Mouse (Mus musculus) midbrain, embryonic 13.5 days (tissue): ENCODE data around the gene Kif11. TPM values are rescaled to one million over a fixed set of nuclear protein-coding genes. Genes with fewer than 3 reads are reported as not detected.
A peak's percentile ranks its signal among the peaks of the same experiment; 100 is the strongest.

Source experiments
- ATAC-seq: fragments of 200-750 bp; cut with Nextera tagmentation; 2 replicates; pipeline ENCODE4 v1.8.0; 2017; ENCODE audit warnings: mild to moderate bottlenecking, moderate TSS enrichment, moderate library complexity
- H3K27ac ChIP-seq: fragments of 300-500 bp; sonication (generic); 2 replicates; pipeline ENCODE4 v1.5.1; 2015; ENCODE audit warnings: inconsistent platforms, mild to moderate bottlenecking, moderate library complexity
- H3K27me3 ChIP-seq: fragments of 300-500 bp; sonication (generic); 2 replicates; pipeline ENCODE4 v1.6.1; 2015; ENCODE audit warnings: mild to moderate bottlenecking, inconsistent platforms
- H3K36me3 ChIP-seq: fragments of 300-500 bp; sonication (generic); 2 replicates; pipeline ENCODE4 v1.6.1; 2015; ENCODE audit warnings: mild to moderate bottlenecking, inconsistent platforms
- H3K4me1 ChIP-seq: fragments of 300-500 bp; sonication (generic); replicated peaks from 2 replicates; pipeline ENCODE4 v1.6.1; 2015; ENCODE audit warnings: inconsistent platforms
- H3K4me2 ChIP-seq: fragments of 300-500 bp; sonication (generic); replicated peaks from 2 replicates; pipeline ENCODE4 v1.6.1; 2015; ENCODE audit warnings: moderate library complexity, mild to moderate bottlenecking, inconsistent platforms
- H3K4me3 ChIP-seq: fragments of 300-500 bp; sonication (generic); replicated peaks from 2 replicates; pipeline ENCODE4 v1.5.1; 2015; ENCODE audit warnings: mild to moderate bottlenecking, inconsistent platforms
- H3K9ac ChIP-seq: fragments of 300-500 bp; sonication (generic); replicated peaks from 2 replicates; pipeline ENCODE4 v1.6.1; 2015; ENCODE audit warnings: mild to moderate bottlenecking, inconsistent platforms
- H3K9me3 ChIP-seq: fragments of 300-500 bp; sonication (generic); 2 replicates; pipeline ENCODE4 v1.6.1; 2016; ENCODE audit warnings: mild to moderate bottlenecking, inconsistent platforms
- WGBS: fragments of 180-500 bp; shearing (Covaris S2); methylation state at CpG from one replicate; pipeline ENCODE4 v1.1.7; 2015; 5-methylcytosine and 5-hydroxymethylcytosine counted together
- polyA plus RNA-seq: library from polyadenylated mRNA; unstranded; fragments of >200 nt; fragmentation: Nextera tagmentation; extraction: Ambion mirVana; gene quantifications from 2 replicates; pipeline ENCODE4 v1.2.1, GENCODE M21; 2015

The Kif11 gene
- polyA plus RNA-seq, 1 experiment from 2014 or later: 27.1 TPM

DNA sequence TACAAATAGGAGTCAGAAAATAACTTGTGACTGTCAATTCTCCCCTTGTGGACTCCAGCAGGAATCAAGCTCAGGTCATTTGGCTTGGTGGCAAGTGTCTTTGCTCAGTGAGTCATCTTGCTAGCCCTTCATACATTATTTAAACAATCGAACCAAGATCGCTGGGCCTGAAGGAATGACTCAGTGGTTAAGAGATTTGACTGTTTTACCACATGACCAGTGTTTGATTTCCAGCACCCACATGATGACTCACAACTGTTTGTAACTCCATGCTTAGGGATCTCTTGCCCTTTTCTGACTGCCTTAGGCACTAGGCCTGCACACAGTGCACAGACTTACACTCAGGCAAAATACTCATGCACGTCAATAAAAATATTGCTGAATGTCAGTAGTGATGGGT is 15.7 kb downstream of the Kif11 start:
- no peak overlapping the region for H3K27ac ChIP-seq
- no peaks in the 10 kb centered on the region for H3K27me3 ChIP-seq
- ATAC-seq: no peak
- no peak overlapping the region for H3K4me2 ChIP-seq
- no peak overlapping the region for H3K9ac ChIP-seq
- no peaks in the 10 kb centered on the region for H3K4me1 ChIP-seq
- H3K9me3 ChIP-seq: no peaks in the 10 kb centered on the region
- no peak overlapping the region for H3K4me3 ChIP-seq
- WGBS: 98% methylated on average over 3 of the region's 3 CpGs
- H3K36me3 ChIP-seq: peaks cover 32% of the 10 kb centered on the region

DNA sequence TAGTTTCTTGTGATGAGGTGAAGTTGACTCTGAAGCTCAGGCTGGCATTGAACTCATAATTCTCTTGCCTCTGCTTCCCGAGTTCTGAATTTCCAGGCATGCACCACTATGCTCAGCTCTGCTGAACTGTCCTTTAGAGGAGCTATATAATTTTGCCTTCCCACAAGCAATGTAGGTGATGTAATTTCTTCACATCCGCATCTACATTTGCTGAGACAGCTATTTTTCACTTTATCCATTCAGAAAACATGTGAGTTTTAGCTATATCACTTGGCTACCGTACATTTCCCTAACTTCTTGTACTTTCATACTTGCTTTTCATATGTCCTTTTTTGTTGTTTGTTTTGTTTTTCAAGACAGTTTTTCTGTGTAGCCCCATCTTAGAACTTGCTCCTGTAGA is 20.1 kb downstream of the Kif11 start:
- WGBS: 99% methylated on average over 3 of the region's 3 CpGs
- H3K36me3 ChIP-seq: peaks cover 39% of the 10 kb centered on the region
- no peak overlapping the region for H3K4me2 ChIP-seq
- ATAC-seq: no peak
- no peak overlapping the region for H3K27ac ChIP-seq
- H3K4me1 ChIP-seq: no peaks in the 10 kb centered on the region
- no peaks in the 10 kb centered on the region for H3K9me3 ChIP-seq
- no peaks in the 10 kb centered on the region for H3K27me3 ChIP-seq
- H3K4me3 ChIP-seq: no peak overlapping the region
- H3K9ac ChIP-seq: no peak overlapping the region

DNA sequence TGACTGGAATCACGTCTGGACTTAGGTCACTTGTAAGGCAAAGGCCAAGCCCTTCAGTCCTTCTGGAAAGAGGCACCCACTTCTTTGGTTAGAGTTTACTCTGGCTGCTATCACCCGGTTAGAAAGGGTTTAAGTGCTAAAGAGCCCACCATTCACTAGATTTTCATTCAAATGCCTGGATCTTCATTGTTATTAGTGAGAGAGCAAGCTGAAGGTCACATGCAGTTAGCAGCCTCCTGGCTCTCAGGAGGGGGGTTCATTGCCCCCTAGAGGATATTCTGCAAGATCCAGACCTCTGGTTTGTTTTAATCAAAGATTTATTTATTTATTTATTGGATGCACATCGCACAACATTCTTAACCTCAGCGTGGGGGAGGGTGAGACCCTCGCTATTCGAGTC is 24.7 kb downstream of the Kif11 start:
- WGBS: 77% methylated on average over 6 of the region's 6 CpGs
- Histone ChIP-seq H3K27ac (no peak overlapping the region), H3K9ac (no peak overlapping the region), H3K9me3 (no peaks in the 10 kb centered on the region), H3K4me3 (no peak overlapping the region), H3K4me2 (no peak overlapping the region), H3K36me3 (peaks cover 28% of the 10 kb centered on the region), H3K27me3 (no peaks in the 10 kb centered on the region), H3K4me1 (no peaks in the 10 kb centered on the region)
- ATAC-seq: no peak

DNA sequence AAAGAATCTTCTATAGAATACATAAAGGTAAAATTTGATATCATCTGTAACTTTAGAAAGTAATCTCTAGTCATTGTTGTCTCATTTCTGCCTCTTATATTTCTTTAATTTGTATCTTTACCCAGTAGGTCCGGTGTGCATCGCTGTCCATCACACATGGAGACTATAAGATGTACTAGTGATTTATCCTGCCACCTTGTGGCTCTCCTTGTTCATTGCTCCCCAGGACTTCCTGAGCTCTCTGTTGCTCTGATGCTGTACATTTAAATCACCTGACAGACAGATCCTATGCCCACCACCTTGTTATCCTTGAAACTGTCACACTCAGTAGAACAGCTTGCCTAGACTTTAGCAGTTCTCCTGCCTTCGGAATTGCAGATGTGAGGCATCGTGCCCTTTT is 42.1 kb downstream of the Kif11 start:
- Histone ChIP-seq H3K9ac (no peak overlapping the region), H3K4me3 (no peak overlapping the region), H3K4me1 (no peaks in the 10 kb centered on the region)

DNA sequence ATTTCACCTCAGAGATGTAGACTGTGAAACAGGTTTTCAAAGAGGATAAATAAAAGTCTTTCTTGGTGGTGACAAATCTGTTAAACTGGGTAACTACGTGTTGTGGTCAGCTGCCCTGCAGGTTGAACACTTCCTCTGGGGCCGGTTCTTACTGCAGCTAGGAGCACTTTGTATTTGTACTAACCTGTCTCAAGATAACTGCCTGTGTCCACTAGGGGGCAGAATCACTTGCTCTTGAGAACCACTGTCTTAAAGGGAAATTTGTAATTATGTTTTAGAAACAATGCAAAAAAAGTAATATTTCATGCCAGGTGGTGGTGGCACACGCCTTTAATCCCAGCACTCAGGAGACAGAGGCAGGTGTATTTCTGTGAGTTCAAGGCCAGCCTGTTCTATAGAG is 43.4 kb downstream of the Kif11 start:
- Histone ChIP-seq H3K4me2 (no peak overlapping the region), H3K9ac (no peak overlapping the region), H3K36me3 (peaks cover 30% of the 10 kb centered on the region), H3K9me3 (no peaks in the 10 kb centered on the region), H3K27me3 (no peaks in the 10 kb centered on the region), H3K4me3 (no peak overlapping the region), H3K4me1 (no peaks in the 10 kb centered on the region), H3K27ac (no peak overlapping the region)
- no peak for ATAC-seq
- 59% methylated on average over 3 of the region's 3 CpGs for WGBS

More for the DNA sequence above, 42.1 kb downstream of the Kif11 start:
- peaks cover 38% of the 10 kb centered on the region for H3K36me3 ChIP-seq
- no peaks in the 10 kb centered on the region for H3K27me3 ChIP-seq
- no peak overlapping the region for H3K4me2 ChIP-seq
- 90% methylated on average over 4 of the region's 4 CpGs for WGBS
- H3K9me3 ChIP-seq: no peaks in the 10 kb centered on the region
- no peak overlapping the region for H3K27ac ChIP-seq
- no peak for ATAC-seq

DNA sequence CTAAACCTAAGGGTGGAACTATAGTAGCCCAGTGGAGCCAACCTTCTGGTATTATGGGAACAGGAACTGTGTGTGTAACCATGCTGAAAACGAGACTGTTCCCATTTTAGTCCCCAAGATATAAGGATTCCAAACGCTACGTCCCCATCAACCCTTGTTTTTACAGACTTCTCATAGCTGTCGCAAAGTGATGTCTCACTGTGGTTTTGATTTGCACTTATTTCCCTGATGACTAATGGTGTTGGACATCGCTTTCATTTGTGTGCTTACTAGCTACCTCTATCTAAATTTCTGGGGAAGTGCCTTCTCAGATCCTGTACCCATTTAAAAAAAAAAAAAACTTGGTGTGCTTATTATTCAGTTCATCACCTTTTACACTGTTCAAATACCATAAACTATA is 52.4 kb downstream of the Kif11 start:
- Histone ChIP-seq H3K27me3 (peaks cover 34% of the 10 kb centered on the region), H3K4me1 (no peaks in the 10 kb centered on the region), H3K9ac (no peak overlapping the region), H3K4me3 (no peak overlapping the region), H3K4me2 (no peak overlapping the region), H3K36me3 (no peaks in the 10 kb centered on the region), H3K9me3 (no peaks in the 10 kb centered on the region), H3K27ac (no peak overlapping the region)
- 83% methylated on average over 5 of the region's 5 CpGs for WGBS
- ATAC-seq: no peak

DNA sequence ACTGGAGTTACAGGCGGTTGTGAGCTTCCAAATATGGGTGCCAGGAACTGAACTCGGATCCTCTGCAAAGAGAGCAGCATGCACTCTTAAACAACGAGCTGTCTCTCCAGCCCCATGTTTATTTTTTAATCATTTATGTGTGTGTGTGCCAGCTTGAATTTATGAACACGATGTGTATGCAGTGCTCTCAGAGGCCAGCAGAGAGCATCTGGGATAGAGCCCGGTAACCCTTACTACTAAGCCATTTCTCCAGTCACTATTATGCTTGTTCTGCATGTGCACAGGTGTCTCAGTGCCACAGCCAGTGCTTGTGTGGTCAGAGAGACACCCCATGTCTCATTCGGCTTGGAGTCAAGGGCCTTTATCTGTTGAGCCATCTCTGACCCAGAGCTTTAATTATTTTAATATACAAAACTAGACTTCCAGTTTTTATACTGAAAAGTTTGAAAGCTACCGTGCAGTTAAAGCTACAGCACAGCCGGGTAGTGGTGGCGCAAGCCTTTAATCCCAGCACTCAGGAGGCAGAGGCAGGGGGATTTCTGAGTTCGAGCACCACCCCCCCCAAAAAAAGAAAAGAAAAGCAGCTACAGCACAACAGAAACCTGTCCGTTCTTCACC is 55.0 kb downstream of the Kif11 start:
- Histone ChIP-seq H3K4me2 (no peak overlapping the region), H3K9me3 (no peaks in the 10 kb centered on the region), H3K27me3 (peaks cover 61% of the 10 kb centered on the region), H3K36me3 (no peaks in the 10 kb centered on the region), H3K4me1 (peaks cover 18% of the 10 kb centered on the region), H3K27ac (no peak overlapping the region), H3K4me3 (no peak overlapping the region), H3K9ac (no peak overlapping the region)
- WGBS: 92% methylated on average over 11 of the region's 11 CpGs
- no peak for ATAC-seq

DNA sequence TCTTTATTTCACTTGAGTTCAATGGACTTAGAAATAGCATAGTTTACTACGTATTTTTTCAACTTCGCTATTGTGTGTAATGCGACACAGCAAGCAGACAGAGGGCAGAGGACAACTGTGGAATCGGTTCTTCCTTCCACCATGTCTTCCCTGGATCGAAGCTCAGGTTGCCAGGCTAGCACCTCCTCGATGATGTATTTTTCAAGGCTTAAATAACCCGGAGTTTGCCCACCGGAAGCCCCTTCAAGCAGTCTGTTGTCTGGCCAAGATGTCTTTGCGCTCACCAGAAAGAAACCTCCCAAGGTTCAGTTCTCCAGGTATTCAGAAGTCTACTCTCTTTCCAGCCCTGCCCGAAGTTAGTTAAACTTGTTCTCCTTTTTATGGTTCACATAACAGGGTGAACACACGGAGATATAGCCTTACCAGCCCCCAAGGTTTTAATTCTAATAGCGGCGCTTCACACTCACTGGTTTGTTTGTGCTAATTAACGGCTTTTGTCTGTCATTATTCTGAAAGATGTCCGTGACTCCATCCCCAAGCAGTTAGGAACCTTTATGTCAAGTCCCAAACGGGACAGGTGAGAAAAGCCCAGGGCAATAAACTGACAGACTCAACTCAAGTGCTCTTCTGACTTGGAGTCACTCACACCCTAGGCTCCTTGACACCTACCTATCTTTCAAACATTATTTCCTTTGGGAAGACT is 56.8 kb downstream of the Kif11 start:
- Histone ChIP-seq H3K27me3 (peaks cover 79% of the 10 kb centered on the region), H3K27ac (no peak overlapping the region), H3K9me3 (no peaks in the 10 kb centered on the region), H3K4me1 (peaks cover 18% of the 10 kb centered on the region), H3K4me3 (no peak overlapping the region), H3K4me2 (no peak overlapping the region), H3K36me3 (no peaks in the 10 kb centered on the region), H3K9ac (no peak overlapping the region)
- no peak for ATAC-seq
- WGBS: 21% methylated on average over 16 of the region's 16 CpGs

DNA sequence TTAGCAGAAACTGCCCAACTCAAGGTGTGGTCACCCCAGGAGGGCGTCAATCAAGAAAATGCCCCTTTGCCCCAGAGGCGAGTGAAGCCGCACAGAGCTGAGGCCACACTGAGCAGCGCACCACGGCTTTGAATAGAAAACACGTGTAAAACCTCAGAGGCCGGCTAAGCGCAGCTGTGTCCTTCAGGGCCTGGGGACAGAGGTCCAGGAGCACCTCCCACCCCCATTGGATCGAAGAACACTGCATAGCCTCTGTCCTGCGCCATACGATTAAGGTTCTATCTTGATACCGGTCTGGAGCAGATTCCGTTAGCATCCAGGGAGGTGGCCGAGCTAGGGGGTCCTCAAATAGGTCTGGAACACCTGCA is 57.7 kb downstream of the Kif11 start:
- Histone ChIP-seq H3K4me1 (peaks cover 18% of the 10 kb centered on the region), H3K9me3 (no peaks in the 10 kb centered on the region), H3K4me3 (peak overlapping the region; percentile 42), H3K4me2 (peak overlapping the region; percentile 59), H3K27me3 (peaks cover 86% of the 10 kb centered on the region), H3K27ac (no peak overlapping the region), H3K36me3 (no peaks in the 10 kb centered on the region), H3K9ac (no peak overlapping the region)
- WGBS: 3% methylated on average over 14 of the region's 14 CpGs
- peak; percentile 53 for ATAC-seq

DNA sequence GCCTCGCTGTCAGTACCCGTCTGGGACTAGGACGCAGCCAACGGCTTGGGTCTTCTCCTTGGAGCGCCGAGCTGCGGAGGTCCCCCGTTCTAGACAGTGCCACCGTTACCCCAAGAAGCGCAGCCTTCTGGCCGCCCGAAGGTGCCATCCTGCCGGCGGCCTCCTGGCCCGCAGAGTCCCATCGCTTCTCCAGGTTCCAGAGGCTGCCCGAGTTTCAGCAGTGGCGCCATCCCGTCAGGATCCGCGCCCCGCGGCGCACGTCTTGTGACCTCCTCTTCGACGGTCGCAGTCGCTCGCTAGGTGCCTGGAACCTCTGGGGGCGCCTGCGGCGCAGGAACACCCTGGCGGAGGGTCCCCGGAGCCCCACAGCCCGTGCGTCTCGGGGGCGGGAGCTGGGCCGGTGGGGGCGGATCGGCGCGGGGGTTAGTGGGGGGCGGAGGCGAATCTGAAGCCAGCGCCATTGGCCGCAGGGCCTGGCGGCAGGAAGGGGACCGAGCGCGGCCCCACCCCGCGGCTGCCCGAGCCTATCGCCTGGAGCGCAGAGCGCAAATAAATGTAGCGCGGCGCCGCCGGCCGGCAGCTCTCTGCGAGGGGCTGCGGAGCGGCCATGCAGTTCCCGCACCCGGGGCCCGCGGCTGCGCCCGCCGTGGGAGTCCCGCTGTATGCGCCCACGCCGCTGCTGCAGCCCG is 58.2 kb downstream of the Kif11 start, which contains the start of gene Hhex:
Gene Hhex (plus strand): TSS at position 548 of the 689 bp plus-strand sequence.
- peaks cover 91% of the 10 kb centered on the region for H3K27me3 ChIP-seq
- under 1% methylated on average over 74 of the region's 79 CpGs for WGBS
- H3K9me3 ChIP-seq: no peaks in the 10 kb centered on the region
- no peaks in the 10 kb centered on the region for H3K36me3 ChIP-seq
- ATAC-seq: peak; percentile 68
- H3K4me2 ChIP-seq: peak within 1 kb of the TSS; percentile 59
- H3K27ac ChIP-seq: no peak within 1 kb of the TSS
- peaks cover 18% of the 10 kb centered on the region for H3K4me1 ChIP-seq
- 0 out of 2 replicates have a peak within 1 kb of the TSS, but pooled peaks have one; percentile 36 for H3K9ac ChIP-seq
- peak within 1 kb of the TSS; percentile 42 for H3K4me3 ChIP-seq

DNA sequence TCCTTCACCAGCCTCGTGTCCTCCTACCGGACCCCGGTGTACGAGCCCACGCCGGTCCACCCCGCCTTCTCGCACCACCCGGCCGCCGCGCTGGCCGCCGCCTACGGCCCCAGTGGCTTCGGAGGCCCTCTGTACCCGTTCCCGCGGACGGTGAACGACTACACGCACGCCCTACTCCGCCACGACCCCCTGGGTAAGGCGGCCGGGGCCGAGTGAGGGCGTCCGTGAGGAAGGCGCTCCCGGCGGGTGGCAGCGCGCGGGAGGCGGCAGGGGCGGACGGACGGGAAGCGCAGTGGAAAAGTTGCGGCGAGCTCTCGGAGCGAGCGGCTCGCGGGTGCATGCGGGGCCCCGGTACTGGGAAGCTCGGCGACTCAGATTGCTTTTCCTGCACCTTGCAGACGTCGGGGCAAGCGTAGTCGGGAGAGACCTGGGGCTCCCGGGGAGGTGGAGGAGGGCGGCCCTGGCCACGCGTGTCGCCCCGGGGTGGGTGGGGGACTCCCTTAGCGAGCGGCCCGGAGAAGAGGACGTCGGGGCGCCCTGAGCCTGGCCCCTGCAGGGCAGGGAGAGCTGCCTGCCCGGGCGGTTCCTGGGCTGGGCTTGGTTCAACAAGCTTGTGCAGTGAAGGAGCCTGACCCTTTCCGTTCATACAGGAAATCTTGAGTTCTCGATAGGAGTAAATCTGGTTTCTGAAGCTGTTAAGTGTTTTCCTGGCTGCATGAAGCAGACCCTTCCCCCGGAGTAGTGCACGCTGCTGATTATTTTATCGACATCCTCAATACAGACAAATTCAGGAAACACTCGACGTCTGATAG is 59.0 kb downstream of the Kif11 start:
- H3K36me3 ChIP-seq: no peaks in the 10 kb centered on the region
- H3K9ac ChIP-seq: 0 out of 2 replicates have a peak overlapping the region, but pooled peaks have one; percentile 36
- 2% methylated on average over 77 of the region's 77 CpGs for WGBS
- peak; percentile 56 for ATAC-seq
- no peaks in the 10 kb centered on the region for H3K9me3 ChIP-seq
- peaks cover 95% of the 10 kb centered on the region for H3K27me3 ChIP-seq
- no peak overlapping the region for H3K27ac ChIP-seq
- H3K4me2 ChIP-seq: peak overlapping the region; percentile 59
- peak overlapping the region; percentile 42 for H3K4me3 ChIP-seq
- H3K4me1 ChIP-seq: peaks cover 18% of the 10 kb centered on the region

DNA sequence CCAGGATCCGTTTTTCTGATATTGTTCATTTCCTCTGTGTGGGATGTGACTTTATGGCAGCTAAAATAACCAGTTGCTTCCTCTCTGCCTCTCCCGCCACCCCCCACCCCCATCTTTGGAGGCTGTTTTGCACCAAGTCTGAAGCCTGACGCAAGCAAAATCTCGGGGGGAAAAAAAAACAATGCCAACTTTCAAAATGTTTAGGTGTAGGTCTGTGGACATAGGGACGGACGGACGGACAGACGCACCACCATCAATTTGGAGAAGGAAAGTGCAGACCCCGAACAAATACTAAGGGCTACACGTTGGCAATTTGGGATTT is 59.6 kb downstream of the Kif11 start:
- H3K27ac ChIP-seq: no peak overlapping the region
- no peaks in the 10 kb centered on the region for H3K36me3 ChIP-seq
- ATAC-seq: no peak
- H3K9me3 ChIP-seq: no peaks in the 10 kb centered on the region
- H3K27me3 ChIP-seq: peaks cover 92% of the 10 kb centered on the region
- no peak overlapping the region for H3K9ac ChIP-seq
- peaks cover 18% of the 10 kb centered on the region for H3K4me1 ChIP-seq
- WGBS: 5% methylated on average over 10 of the region's 10 CpGs
- no peak overlapping the region for H3K4me3 ChIP-seq
- no peak overlapping the region for H3K4me2 ChIP-seq
